ENCODE assay signal across 7 mouse cellular contexts in genomic region chr2:32394973-32395372, GRCm38 (mm10). TPM values are rescaled to one million over a fixed set of nuclear protein-coding genes. Genes with fewer than 3 reads are reported as not detected.
DNase-seq lines count a peak whose midpoint lies in the region; ATAC-seq and TF ChIP-seq lines count a peak whose summit lies in the region.

No protein-coding gene starts in this region.

- no peaks in the 10 kb centered on the region for H3K9me3 ChIP-seq in heart, postnatal 0 days (replicated peaks; ENCODE audit: control insufficient read depth, low read length)
- no peaks in the 10 kb centered on the region for H3K9me3 ChIP-seq in limb, embryonic 14.5 days (ENCODE audit: control insufficient read depth, low read length)
- no peaks in the 10 kb centered on the region for H3K9me3 ChIP-seq in midbrain, embryonic 14.5 days (ENCODE audit: control insufficient read depth, low read length)

- H3K4me3 ChIP-seq in cortical plate, adult 2 months (ENCODE audit: insufficient read depth, low read length) = peak overlapping the region; percentile 97
- H3K4me3 ChIP-seq in heart, postnatal 0 days (ENCODE audit: low read depth, low read length) = peak overlapping the region; percentile 92
- peak overlapping the region; percentile 83 for H3K4me3 ChIP-seq in limb, embryonic 14.5 days (replicated peaks; ENCODE audit: low read length)
- H3K4me3 ChIP-seq in midbrain, embryonic 14.5 days (replicated peaks; ENCODE audit: low read depth, low read length) = peak overlapping the region; percentile 97

- peak; percentile 36 for DNase-seq in urinary bladder, postnatal 14 days (ENCODE audit: low spot score)
- DNase-seq in urinary bladder, postnatal 4 days (ENCODE audit: low spot score in 2 of 2) = no peak
- peak; percentile 33 for DNase-seq in heart, postnatal 0 days (ENCODE audit: low spot score)
- peak; percentile 42 for DNase-seq in limb, embryonic 14.5 days (ENCODE audit: low spot score)
- peak; percentile 59 for DNase-seq in midbrain, embryonic 14.5 days
- DNase-seq in yolk sac, embryonic 10.5 days (ENCODE audit: low spot score) = peak; percentile 47

- ATAC-seq in heart, postnatal 0 days (ENCODE audit: insufficient read depth, low read depth) = no peak
- no peak for ATAC-seq in limb, embryonic 14.5 days (ENCODE audit: low FRiP score, low read depth)
- no peak for ATAC-seq in midbrain, embryonic 14.5 days (ENCODE audit: low FRiP score, low TSS enrichment)

- peaks cover 1% of the 10 kb centered on the region for H3K4me1 ChIP-seq in cortical plate, adult 2 months (ENCODE audit: control insufficient read depth, insufficient read depth, low read length)
- peaks cover 6% of the 10 kb centered on the region; the same call in 1 of the 2 replicates for H3K4me1 ChIP-seq in heart, postnatal 0 days (ENCODE audit: control insufficient read depth, insufficient read depth)
- peaks cover 7% of the 10 kb centered on the region for H3K4me1 ChIP-seq in limb, embryonic 14.5 days (ENCODE audit: control insufficient read depth, insufficient read depth, low read length)
- peaks cover 13% of the 10 kb centered on the region for H3K4me1 ChIP-seq in midbrain, embryonic 14.5 days (ENCODE audit: control insufficient read depth, insufficient read depth, low read length)

- no peak for TF ChIP-seq EP300 in heart, postnatal 0 days (IDR thresholded peaks at IDR 0.05; ENCODE audit: low read depth)

- H3K9ac ChIP-seq in heart, postnatal 0 days (replicated peaks; ENCODE audit: low read depth, low read length) = peak overlapping the region; percentile 85
- peak overlapping the region; percentile 76 for H3K9ac ChIP-seq in limb, embryonic 14.5 days (ENCODE audit: low read depth, low read length, severe bottlenecking)
- H3K9ac ChIP-seq in midbrain, embryonic 14.5 days (replicated peaks; ENCODE audit: low read length) = peak overlapping the region; percentile 80

- no peak for TF ChIP-seq POLR2A in cortical plate, adult 2 months (IDR thresholded peaks at IDR 0.05; ENCODE audit: extremely low read depth, insufficient read depth, low read length)
- TF ChIP-seq POLR2A in limb, embryonic 14.5 days (IDR thresholded peaks at IDR 0.05; ENCODE audit: borderline replicate concordance, extremely low read depth, insufficient read depth, insufficient read length) = no peak

- WGBS in heart, postnatal 0 days = under 1% methylated on average over 8 of the region's 8 CpGs
- 6% methylated on average over 8 of the region's 8 CpGs for WGBS in limb, embryonic 14.5 days
- WGBS in midbrain, embryonic 14.5 days = 3% methylated on average over 8 of the region's 8 CpGs

- peaks cover 6% of the 10 kb centered on the region; the same call in 1 of the 2 replicates for H3K36me3 ChIP-seq in heart, postnatal 0 days (replicated peaks; ENCODE audit: control insufficient read depth, insufficient read depth, low read length)
- peaks cover 7% of the 10 kb centered on the region; the same call in 1 of the 2 replicates for H3K36me3 ChIP-seq in limb, embryonic 14.5 days (ENCODE audit: control insufficient read depth, insufficient read depth, low read length)
- H3K36me3 ChIP-seq in midbrain, embryonic 14.5 days (ENCODE audit: control insufficient read depth, insufficient read depth, low read length) = peaks cover 3% of the 10 kb centered on the region; the same call in 1 of the 2 replicates

- no peaks in the 10 kb centered on the region for H3K27me3 ChIP-seq in heart, postnatal 0 days (ENCODE audit: control insufficient read depth, insufficient read depth, low read length)
- H3K27me3 ChIP-seq in limb, embryonic 14.5 days (ENCODE audit: control insufficient read depth, insufficient read depth, low read length) = no peaks in the 10 kb centered on the region
- no peaks in the 10 kb centered on the region for H3K27me3 ChIP-seq in midbrain, embryonic 14.5 days (ENCODE audit: control insufficient read depth, insufficient read depth, low read length)

- H3K27ac ChIP-seq in cortical plate, adult 2 months (ENCODE audit: insufficient read depth, low read length) = no peak overlapping the region
- peak overlapping the region; percentile 96 for H3K27ac ChIP-seq in heart, postnatal 0 days (ENCODE audit: low read depth)
- H3K27ac ChIP-seq in limb, embryonic 14.5 days (replicated peaks; ENCODE audit: low read depth, low read length) = peak overlapping the region; percentile 91
- peak overlapping the region; percentile 91 for H3K27ac ChIP-seq in midbrain, embryonic 14.5 days (replicated peaks; ENCODE audit: low read depth, low read length)

- peak overlapping the region; percentile 85 for H3K4me2 ChIP-seq in heart, postnatal 0 days (ENCODE audit: low read depth, low read length)
- peak overlapping the region; percentile 66 for H3K4me2 ChIP-seq in limb, embryonic 14.5 days (replicated peaks; ENCODE audit: low read depth, low read length, severe bottlenecking)
- H3K4me2 ChIP-seq in midbrain, embryonic 14.5 days (ENCODE audit: low read length) = peak overlapping the region; percentile 89

- TF ChIP-seq CTCF in cortical plate, adult 2 months (IDR thresholded peaks at IDR 0.05; ENCODE audit: extremely low read depth, insufficient read depth, low read length) = peak; percentile 24; the same call in 1 of the 2 replicates
- peak; percentile 42 for TF ChIP-seq CTCF in heart, postnatal 0 days (IDR thresholded peaks at IDR 0.05; ENCODE audit: low read depth)

RNA-seq across cellular contexts. Expression of gene Ptges2, which starts 0.7 kb away (rescaled TPM):
- 57.9 and 63.4 TPM in 2 replicates for polyA plus RNA-seq in cortical plate, adult 2 months (2012; rRNA removed)
- 33.9 and 46.7 TPM in 2 replicates for total RNA-seq in heart, postnatal 0 days (2014; rRNA removed; ENCODE audit: low replicate concordance)
- 62.6 and 65.4 TPM in 2 replicates for polyA plus RNA-seq in heart, postnatal 0 days (2015; fragmentation: Nextera tagmentation; extraction: Ambion mirVana)
- 29.3 and 30.5 TPM in 2 replicates for polyA plus RNA-seq in limb, embryonic 14.5 days (2012; rRNA removed)
- 26.5 and 30.3 TPM in 2 replicates for polyA plus RNA-seq in limb, embryonic 14.5 days (2014; fragmentation: Nextera tagmentation; extraction: Ambion mirVana)
- polyA plus RNA-seq in midbrain, embryonic 14.5 days (2014; fragmentation: Nextera tagmentation; extraction: Ambion mirVana) = 46.2 and 64.4 TPM in 2 replicates

RNA-seq across cellular contexts. Expression of gene Lcn2, which starts 6.9 kb away (rescaled TPM):
- 0.25 and 0.58 TPM in 2 replicates for polyA plus RNA-seq in cortical plate, adult 2 months (2012; rRNA removed)
- total RNA-seq in heart, postnatal 0 days (2014; rRNA removed; ENCODE audit: low replicate concordance) = 1.1 and 6.0 TPM in 2 replicates
- 1.8 and 2.0 TPM in 2 replicates for polyA plus RNA-seq in heart, postnatal 0 days (2015; fragmentation: Nextera tagmentation; extraction: Ambion mirVana)
- polyA plus RNA-seq in limb, embryonic 14.5 days (2012; rRNA removed) = 1.3 and 2.4 TPM in 2 replicates
- polyA plus RNA-seq in limb, embryonic 14.5 days (2014; fragmentation: Nextera tagmentation; extraction: Ambion mirVana) = 0.97 and 2.8 TPM in 2 replicates
- polyA plus RNA-seq in midbrain, embryonic 14.5 days (2014; fragmentation: Nextera tagmentation; extraction: Ambion mirVana) = not detected in 2 replicates

RNA-seq across cellular contexts. Expression of gene 1110008P14Rik, which starts 13.2 kb away (rescaled TPM):
- 931 and 1,007 TPM in 2 replicates for polyA plus RNA-seq in cortical plate, adult 2 months (2012; rRNA removed)
- 159 and 195 TPM in 2 replicates for total RNA-seq in heart, postnatal 0 days (2014; rRNA removed; ENCODE audit: low replicate concordance)
- 77.0 and 84.9 TPM in 2 replicates for polyA plus RNA-seq in heart, postnatal 0 days (2015; fragmentation: Nextera tagmentation; extraction: Ambion mirVana)
- 51.3 and 76.1 TPM in 2 replicates for polyA plus RNA-seq in limb, embryonic 14.5 days (2012; rRNA removed)
- 55.3 and 66.9 TPM in 2 replicates for polyA plus RNA-seq in limb, embryonic 14.5 days (2014; fragmentation: Nextera tagmentation; extraction: Ambion mirVana)
- 107 and 153 TPM in 2 replicates for polyA plus RNA-seq in midbrain, embryonic 14.5 days (2014; fragmentation: Nextera tagmentation; extraction: Ambion mirVana)

RNA-seq across cellular contexts. Expression of gene Dnm1, which starts 41.8 kb away (rescaled TPM):
- 1,325 and 1,395 TPM in 2 replicates for polyA plus RNA-seq in cortical plate, adult 2 months (2012; rRNA removed)
- 3.4 and 10.3 TPM in 2 replicates for total RNA-seq in heart, postnatal 0 days (2014; rRNA removed; ENCODE audit: low replicate concordance)
- polyA plus RNA-seq in heart, postnatal 0 days (2015; fragmentation: Nextera tagmentation; extraction: Ambion mirVana) = 1.5 and 1.6 TPM in 2 replicates
- polyA plus RNA-seq in limb, embryonic 14.5 days (2012; rRNA removed) = 318 and 459 TPM in 2 replicates
- 46.0 and 60.1 TPM in 2 replicates for polyA plus RNA-seq in limb, embryonic 14.5 days (2014; fragmentation: Nextera tagmentation; extraction: Ambion mirVana)
- 90.6 and 103 TPM in 2 replicates for polyA plus RNA-seq in midbrain, embryonic 14.5 days (2014; fragmentation: Nextera tagmentation; extraction: Ambion mirVana)

RNA-seq across cellular contexts. Expression of gene Ciz1, which starts 42.8 kb away (rescaled TPM):
- 171 and 184 TPM in 2 replicates for polyA plus RNA-seq in cortical plate, adult 2 months (2012; rRNA removed)
- total RNA-seq in heart, postnatal 0 days (2014; rRNA removed; ENCODE audit: low replicate concordance) = 61.9 and 79.9 TPM in 2 replicates
- polyA plus RNA-seq in heart, postnatal 0 days (2015; fragmentation: Nextera tagmentation; extraction: Ambion mirVana) = 17.6 and 18.5 TPM in 2 replicates
- polyA plus RNA-seq in limb, embryonic 14.5 days (2012; rRNA removed) = 196 and 266 TPM in 2 replicates
- 39.5 and 46.5 TPM in 2 replicates for polyA plus RNA-seq in limb, embryonic 14.5 days (2014; fragmentation: Nextera tagmentation; extraction: Ambion mirVana)
- 46.4 and 54.1 TPM in 2 replicates for polyA plus RNA-seq in midbrain, embryonic 14.5 days (2014; fragmentation: Nextera tagmentation; extraction: Ambion mirVana)

Comparison
In these comparisons a context has a peak if more than half of its experiments do, and no peak if none do; other contexts are left out.
1. DNase-seq: peak in urinary bladder, postnatal 14 days (single experiment), heart, postnatal 0 days (single experiment), limb, embryonic 14.5 days (single experiment), midbrain, embryonic 14.5 days (single experiment) and yolk sac, embryonic 10.5 days (single experiment); none in urinary bladder, postnatal 4 days (0 of 2).
2. Peak in every context shown above with its lines, with median percentiles within 50 percentile points of each other: H3K4me3 ChIP-seq, H3K4me2 ChIP-seq and H3K9ac ChIP-seq.